In the genomic region with DNA sequence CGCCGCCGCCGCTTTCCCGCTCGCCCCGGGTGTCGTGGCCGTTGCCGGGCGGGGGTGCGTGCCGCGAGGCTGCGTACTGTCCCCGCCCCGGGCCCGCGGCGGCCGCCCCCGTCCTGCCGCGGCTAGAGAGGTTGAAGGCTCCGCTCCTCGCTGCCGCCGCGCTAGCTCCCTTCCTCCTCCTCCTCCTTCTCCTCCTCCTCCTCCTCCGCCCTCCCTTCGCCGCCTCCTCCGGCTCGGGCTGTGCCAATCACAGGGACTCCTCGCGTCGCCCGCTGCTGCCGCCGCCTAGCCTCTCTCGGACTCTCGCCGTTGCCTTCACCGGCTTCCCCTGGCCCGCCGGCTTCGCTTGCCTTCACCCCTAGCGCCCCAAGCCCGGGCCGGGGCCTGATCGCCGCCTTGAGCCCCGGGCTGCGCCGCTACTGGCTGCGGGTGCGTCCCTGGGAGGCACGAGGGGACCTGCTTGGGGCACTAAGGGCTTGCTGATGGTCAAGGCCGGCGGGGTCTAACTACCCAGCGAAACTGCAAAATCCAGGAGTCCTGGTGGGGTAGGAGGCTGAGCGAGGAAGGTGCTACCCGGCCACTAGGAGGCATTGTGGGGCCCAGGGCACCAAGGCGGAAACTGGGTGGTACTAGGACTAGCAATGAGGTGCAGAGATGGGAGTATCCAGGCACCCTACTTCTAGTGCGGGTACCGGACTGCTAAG, we compare ENCODE assay signal across 8 mouse cellular contexts. TPM values are rescaled to one million over a fixed set of nuclear protein-coding genes. Genes with fewer than 3 reads are reported as not detected.
A peak's percentile ranks its signal among the peaks of the same experiment; 100 is the strongest.
DNase-seq lines count a peak whose midpoint lies in the region; ATAC-seq and TF ChIP-seq lines count a peak whose summit lies in the region.

A gene (minus strand): TSS at position 173 of the 704 bp plus-strand sequence.

- ATAC-seq in intestine, postnatal 0 days = peak; percentile 47; the same call in 1 of the 2 replicates

- H3K9ac ChIP-seq in intestine, postnatal 0 days (ENCODE audit: low read depth, low read length) = peak within 1 kb of the TSS; percentile 72

- peak within 1 kb of the TSS; percentile 90 for H3K4me2 ChIP-seq in intestine, postnatal 0 days (replicated peaks; ENCODE audit: low read depth)

- TF ChIP-seq CTCF in intestine, postnatal 0 days (IDR thresholded peaks at IDR 0.05; ENCODE audit: low read depth) = peak; percentile 73

- peak within 1 kb of the TSS; percentile 35 for H3K27ac ChIP-seq in intestine, postnatal 0 days (ENCODE audit: low read depth, low read length)
- H3K27ac ChIP-seq in midbrain, embryonic 10.5 days (replicated peaks) = peak within 1 kb of the TSS; percentile 92

- H3K27me3 ChIP-seq in intestine, postnatal 0 days (replicated peaks; ENCODE audit: control insufficient read depth, insufficient read depth, low read length) = peaks cover 25% of the 10 kb centered on the region; the same call in 1 of the 2 replicates
- H3K27me3 ChIP-seq in midbrain, embryonic 10.5 days (ENCODE audit: low read depth, poor library complexity, severe bottlenecking) = peaks cover 47% of the 10 kb centered on the region

- H3K36me3 ChIP-seq in intestine, postnatal 0 days (ENCODE audit: control insufficient read depth, insufficient read depth) = no peaks in the 10 kb centered on the region
- H3K36me3 ChIP-seq in midbrain, embryonic 10.5 days = no peaks in the 10 kb centered on the region

- intact Hi-C loops in left cerebral cortex, postnatal 36 days (cut with DNase I) = loop anchor here (2.0 to 5.0 kb wide), 3 partner anchors 132 to 556 kb away; no protein-coding TSS in a partner anchor

- H3K9me3 ChIP-seq in intestine, postnatal 0 days (ENCODE audit: control insufficient read depth) = no peaks in the 10 kb centered on the region
- H3K9me3 ChIP-seq in midbrain, embryonic 10.5 days (replicated peaks) = no peaks in the 10 kb centered on the region

- H3K4me1 ChIP-seq in intestine, postnatal 0 days (replicated peaks; ENCODE audit: control insufficient read depth, insufficient read depth, low read length) = peaks cover 1% of the 10 kb centered on the region; the same call in 1 of the 2 replicates
- H3K4me1 ChIP-seq in midbrain, embryonic 10.5 days = peaks cover 44% of the 10 kb centered on the region

- 2% methylated on average over 50 of the region's 66 CpGs for WGBS in intestine, postnatal 0 days
- WGBS in midbrain, embryonic 10.5 days = 1% methylated on average over 58 of the region's 66 CpGs

- H3K4me3 ChIP-seq in intestine, postnatal 0 days (ENCODE audit: low read depth, low read length) = peak within 1 kb of the TSS; percentile 75
- H3K4me3 ChIP-seq in midbrain, embryonic 10.5 days = peak within 1 kb of the TSS; percentile 79

- DNase-seq in adrenal gland, adult 18-20 months (ENCODE audit: low spot score in 2 of 2) = peak; percentile 73 to 74
- DNase-seq in embryo, embryonic 11 days = peak; percentile 84
- DNase-seq in gonadal fat pad, adult 2 months (ENCODE audit: low read depth) = no peak
- peak; percentile 81 for DNase-seq in left cerebral cortex, postnatal 36 days (ENCODE audit: low spot score in 2 of 2)
- DNase-seq in midbrain, embryonic 10.5 days (ENCODE audit: low spot score) = peak; percentile 86
- DNase-seq in right cerebral cortex, postnatal 4 days = peak; percentile 72
- DNase-seq in yolk sac, embryonic 10.5 days (ENCODE audit: low spot score) = peak; percentile 77

RNA-seq across cellular contexts. Expression of the gene that starts here (rescaled TPM):
- 10 to 100 TPM; 26.8 to 36.1 TPM for total RNA-seq in adrenal gland, adult 18-20 months (2021)
- polyA plus RNA-seq in gonadal fat pad, adult 2 months (2012; rRNA removed) = 20.0 and 22.3 TPM in 2 replicates
- 7.4 and 8.1 TPM in 2 replicates for polyA plus RNA-seq in intestine, postnatal 0 days (2015; fragmentation: Nextera tagmentation; extraction: Ambion mirVana)
- total RNA-seq in left cerebral cortex, postnatal 36 days (2021) = 10 to 100 TPM; 39.1 to 57.9 TPM
- polyA plus RNA-seq in midbrain, embryonic 10.5 days (2016; fragmentation: Nextera tagmentation; extraction: Ambion mirVana) = 7.0 and 9.1 TPM in 2 replicates
